Mouse (Mus musculus): ENCODE results near the gene Gtsf2.
A peak's percentile ranks its signal among the peaks of the same experiment; 100 is the strongest.
"Not testable (repeated sequence)": the region's sequence is repeated elsewhere in the genome, so short reads cannot be mapped to it uniquely, and the experiment has no call there.

The Gtsf2 gene

GRCm38 (mm10) chr15:103448369-103448768 is at the start of gene Gtsf2:
Gene Gtsf2, minus strand, starts transcription at chr15:103448469.
- no peak for DNase-seq

- no peak for DNase-seq
Observed at GRCm38 (mm10) chr15:103496204-103497140, 48.2 kb upstream of the Gtsf2 start.

GRCm38 (mm10) chr15:103488336-103488735 is 40.1 kb upstream of the Gtsf2 start:
- no peak for DNase-seq

- no peak for DNase-seq
Observed at GRCm38 (mm10) chr15:103486658-103487057, 38.4 kb upstream of the Gtsf2 start.

GRCm38 (mm10) chr15:103485106-103485505 is 36.8 kb upstream of the Gtsf2 start:
- DNase-seq: no peak

GRCm38 (mm10) chr15:103484490-103484889 is 36.2 kb upstream of the Gtsf2 start:
- DNase-seq: no peak

- DNase-seq: peak; percentile 24
Observed at GRCm38 (mm10) chr15:103482488-103482887, 34.2 kb upstream of the Gtsf2 start.

- no peak for DNase-seq
Observed at GRCm38 (mm10) chr15:103480129-103480528, 31.9 kb upstream of the Gtsf2 start.

GRCm38 (mm10) chr15:103479080-103479606 is 30.9 kb upstream of the Gtsf2 start:
- no peak for DNase-seq

GRCm38 (mm10) chr15:103473769-103474168 is 25.5 kb upstream of the Gtsf2 start:
- DNase-seq: no peak

- DNase-seq: no peak
Observed at GRCm38 (mm10) chr15:103473182-103473581, 24.9 kb upstream of the Gtsf2 start.

- DNase-seq: no peak
Observed at GRCm38 (mm10) chr15:103472265-103472664, 24.0 kb upstream of the Gtsf2 start.

GRCm38 (mm10) chr15:103471488-103472194 is 23.4 kb upstream of the Gtsf2 start:
- no peak for DNase-seq

- no peak for DNase-seq
Observed at GRCm38 (mm10) chr15:103462539-103463261, 14.4 kb upstream of the Gtsf2 start.

- DNase-seq: no peak
Observed at GRCm38 (mm10) chr15:103454449-103454848, 6.2 kb upstream of the Gtsf2 start.

- DNase-seq: no peak
Observed at GRCm38 (mm10) chr15:103453551-103454218, 5.4 kb upstream of the Gtsf2 start, which contains the start of gene Nckap1l. Gene Nckap1l, plus strand, starts transcription at chr15:103453794.

- not testable (repeated sequence) for DNase-seq
Observed at GRCm38 (mm10) chr15:103445966-103446365, 2.3 kb downstream of the Gtsf2 start.

- DNase-seq: no peak
Observed at GRCm38 (mm10) chr15:103430241-103430640, 18.0 kb downstream of the Gtsf2 start, which contains the start of gene Gtsf1. Gene Gtsf1, minus strand, starts transcription at chr15:103430470.

- peak; percentile 4 for DNase-seq
Observed at GRCm38 (mm10) chr15:103427017-103427416, 21.3 kb downstream of the Gtsf2 start.

- DNase-seq: not testable (repeated sequence)
Observed at GRCm38 (mm10) chr15:103405586-103405985, 42.7 kb downstream of the Gtsf2 start.

- no peak for DNase-seq
Observed at GRCm38 (mm10) chr15:103401361-103401760, 46.9 kb downstream of the Gtsf2 start.

GRCm38 (mm10) chr15:103393577-103393976 is 54.7 kb downstream of the Gtsf2 start:
- DNase-seq: no peak

All from kidney, postnatal 14 days (tissue).